Mouse (Mus musculus): ENCODE measurements at regions not wholly inside any gene's neighbourhood (a gene's known extent, or its start where the extent isn't known, plus 50 kb on each side); places are given as distances from the start of the nearest gene placed in this dataset.

DNA sequence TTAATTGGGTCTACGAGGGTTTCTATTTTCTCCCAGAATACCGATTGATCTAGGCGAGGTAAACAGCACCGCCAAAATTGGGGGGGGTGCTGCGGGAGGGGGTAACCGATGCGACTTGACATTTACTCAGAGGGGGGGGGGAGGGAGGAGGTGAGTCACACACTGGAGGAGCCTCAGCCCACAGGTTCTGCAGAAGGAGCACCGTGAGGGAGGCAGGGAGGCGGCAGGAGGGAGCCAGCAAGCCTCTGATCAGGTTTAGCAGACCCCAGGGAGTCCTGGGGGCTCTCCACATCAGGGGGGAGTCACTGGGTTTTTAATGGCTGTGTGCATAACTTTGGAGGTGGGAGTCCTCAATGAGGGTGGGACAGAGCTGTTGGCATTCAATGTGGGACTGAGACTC is 51.3 kb upstream of the Ier5l start:
- DNase-seq = no peak

GRCm38 (mm10) chr2:30525831-30526230 is 51.8 kb upstream of the Ier5l start:
- DNase-seq = no peak

- DNase-seq = no peak
Measured at GRCm38 (mm10) chr2:30527495-30527894, 53.5 kb upstream of the Ier5l start.

DNA sequence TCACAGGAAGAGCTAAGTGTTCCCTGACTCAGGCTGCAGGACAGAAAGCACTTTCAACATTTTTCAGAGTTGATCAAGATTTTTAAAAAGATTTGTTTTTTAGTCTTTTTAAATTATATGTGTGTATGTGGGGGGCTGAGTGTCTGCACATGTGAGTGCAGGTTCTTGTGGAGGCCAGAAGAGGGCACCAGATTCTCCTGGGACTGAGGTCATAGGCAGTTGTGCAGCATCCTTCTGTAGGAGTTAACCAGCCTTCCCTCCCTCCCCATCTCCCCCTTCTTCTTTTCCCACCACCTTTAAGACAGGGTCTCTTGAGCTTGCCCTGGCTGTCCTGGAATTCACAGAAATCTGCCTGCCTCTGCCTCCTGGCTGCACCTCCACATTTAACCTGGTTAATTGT is 58.9 kb upstream of the Ier5l start:
- DNase-seq = no peak

DNA sequence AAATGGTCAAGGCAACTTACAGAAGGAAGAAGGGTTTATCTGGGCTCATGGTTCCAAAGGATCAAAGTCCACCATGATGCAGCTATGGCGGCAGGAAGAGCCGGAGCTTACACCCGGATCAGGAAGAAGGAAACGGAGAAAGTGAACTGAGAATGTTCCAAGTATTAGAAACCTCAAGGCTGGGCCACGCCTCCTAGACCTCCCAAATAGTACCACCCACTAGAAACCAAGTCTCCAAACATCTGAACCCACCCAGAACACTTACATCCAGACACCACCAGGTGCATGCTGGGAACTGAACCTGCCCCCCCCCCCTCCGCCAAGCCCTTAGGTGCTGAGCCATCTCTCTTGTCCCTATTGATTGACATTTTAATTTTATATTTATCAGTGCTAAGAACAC is 59.3 kb upstream of the Ier5l start:
- DNase-seq = no peak

DNA sequence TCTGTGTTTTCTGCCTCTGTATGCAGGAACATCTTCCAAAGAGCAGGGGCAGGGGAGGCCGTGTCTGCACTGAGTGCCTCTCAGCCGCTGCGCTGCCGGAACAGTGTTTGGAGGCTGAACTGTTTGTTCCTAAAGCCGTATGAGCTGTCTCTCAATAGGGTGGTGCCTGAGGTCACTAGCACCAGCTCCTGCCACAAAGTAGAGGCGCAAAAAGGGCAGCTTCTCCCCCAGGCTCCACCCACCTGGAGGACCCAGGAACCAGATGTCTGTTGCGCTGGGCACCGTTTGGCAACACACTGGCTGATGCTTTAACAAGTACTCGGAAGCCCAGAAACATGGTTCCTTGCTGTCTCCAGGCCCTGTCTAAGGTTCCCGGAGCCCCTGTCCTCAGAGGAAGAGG is 60.4 kb upstream of the Cstad start:
- DNase-seq = no peak

DNA sequence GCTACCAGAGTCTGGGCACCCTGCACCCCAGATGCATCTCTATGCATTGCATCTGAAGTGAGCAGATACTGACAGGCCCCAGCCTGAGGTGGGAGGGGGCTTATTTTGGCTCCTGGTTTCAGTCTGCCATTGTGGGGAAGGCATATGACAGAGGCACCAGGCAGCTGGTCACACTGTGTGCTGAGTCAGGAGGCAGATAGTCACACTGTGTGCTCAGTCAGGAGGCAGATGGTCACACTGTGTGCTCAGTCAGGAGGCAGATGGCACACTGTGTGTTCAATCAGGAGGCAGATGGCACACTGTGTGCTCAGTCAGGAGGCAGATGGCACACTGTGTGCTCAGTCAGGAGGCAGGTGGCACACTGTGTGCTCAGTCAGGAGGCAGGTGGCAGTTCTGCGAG is 55.5 kb upstream of the Cstad start:
- no peak for DNase-seq

GRCm38 (mm10) chr2:30541541-30541940 is 53.3 kb upstream of the Cstad start:
- no peak for DNase-seq

DNA sequence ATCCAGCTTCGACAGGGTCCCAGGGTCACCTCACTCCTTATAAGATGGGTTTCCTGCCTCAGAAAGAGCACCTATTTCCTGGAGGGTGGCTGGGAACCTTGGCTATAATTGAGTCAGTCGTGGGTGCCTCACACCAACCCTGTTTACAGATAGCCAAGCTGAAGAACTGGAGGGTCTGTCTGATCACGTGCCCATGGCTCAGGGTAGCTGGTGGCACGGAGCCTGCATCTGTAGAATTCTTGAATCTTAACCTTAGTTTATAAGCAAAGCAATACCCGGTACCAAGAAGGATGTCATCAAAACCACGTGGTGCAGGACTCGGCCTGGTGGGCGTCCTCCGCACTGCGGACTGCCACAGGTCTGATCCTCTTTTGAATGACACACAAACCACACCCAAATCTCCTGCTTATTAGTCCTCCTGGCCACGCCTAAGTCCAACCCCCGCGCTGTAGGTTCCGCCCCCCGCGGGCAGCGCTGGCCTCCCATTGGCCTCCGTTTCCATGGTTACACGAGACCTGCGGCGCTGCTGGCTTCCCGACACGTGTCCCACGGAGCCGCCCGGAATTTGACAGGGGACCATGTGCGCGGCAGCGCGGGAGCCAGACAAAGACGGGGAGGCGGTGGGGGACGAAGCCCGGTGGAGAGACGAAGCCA is 49.9 kb upstream of the Cstad start:
- DNase-seq = peak; percentile 84

Measured in cerebellum, adult 11 months (tissue).